ENCODE assay signal across 10 mouse cellular contexts in genomic region chr9:58220218-58220903, GRCm38 (mm10). TPM values are rescaled to one million over a fixed set of nuclear protein-coding genes. Genes with fewer than 3 reads are reported as not detected.
A peak's percentile ranks its signal among the peaks of the same experiment; 100 is the strongest.
DNase-seq lines count a peak whose midpoint lies in the region; ATAC-seq lines count a peak whose summit lies in the region.
"Had no signal": no experiment of that assay in that cellular context is flagged by ENCODE, and none has a peak within 500 bp of the region (broad histone marks: within the 10 kb centered on the region; RNA-seq: fewer than 3 reads in every experiment).

No protein-coding gene starts in this region.

- H3K27ac ChIP-seq in liver, embryonic 11.5 days (ENCODE audit: low read depth, low read length): no peak overlapping the region
- H3K27ac ChIP-seq: heart, embryonic 13.5 days; midbrain, embryonic 12.5 days had no signal

- peaks cover 11% of the 10 kb centered on the region; the same call in 1 of the 2 replicates for H3K36me3 ChIP-seq in liver, embryonic 11.5 days (ENCODE audit: control insufficient read depth, insufficient read depth, low read length)

- no peaks in the 10 kb centered on the region for H3K9me3 ChIP-seq in liver, embryonic 11.5 days (ENCODE audit: control insufficient read depth, low read length)
- H3K9me3 ChIP-seq: heart, embryonic 13.5 days; midbrain, embryonic 12.5 days had no signal

- H3K4me3 ChIP-seq in liver, embryonic 11.5 days (ENCODE audit: low read depth, low read length): no peak overlapping the region
- H3K4me3 ChIP-seq: heart, embryonic 13.5 days; midbrain, embryonic 12.5 days had no signal

- H3K4me2 ChIP-seq in liver, embryonic 11.5 days: no peak overlapping the region
- H3K4me2 ChIP-seq: heart, embryonic 13.5 days; midbrain, embryonic 12.5 days had no signal

- no peaks in the 10 kb centered on the region for H3K4me1 ChIP-seq in liver, embryonic 11.5 days (replicated peaks; ENCODE audit: control insufficient read depth, insufficient read depth, low read length)
- H3K4me1 ChIP-seq: heart, embryonic 13.5 days had no signal

- H3K27me3 ChIP-seq in liver, embryonic 11.5 days (replicated peaks; ENCODE audit: control insufficient read depth, insufficient read depth, low read length): no peaks in the 10 kb centered on the region
- H3K27me3 ChIP-seq: heart, embryonic 13.5 days; midbrain, embryonic 12.5 days had no signal

- 75% methylated on average over 24 of the region's 24 CpGs for WGBS in liver, embryonic 11.5 days

- H3K9ac ChIP-seq in liver, embryonic 11.5 days (ENCODE audit: low read depth, low read length): no peak overlapping the region
- H3K9ac ChIP-seq: heart, embryonic 13.5 days; midbrain, embryonic 12.5 days had no signal

- peak; percentile 61 for DNase-seq in adrenal gland, postnatal 10 days
- no peak for DNase-seq in adrenal gland, postnatal 25 days
- peak; percentile 64 for DNase-seq in liver
- no peak for DNase-seq in liver, embryonic 11.5 days (ENCODE audit: low spot score)
- DNase-seq in adrenal gland, postnatal 36 days: peak; percentile 36 to 73
- DNase-seq in lung, postnatal 14 days: peak; percentile 60

- ATAC-seq in liver, embryonic 11.5 days (replicated peaks; ENCODE audit: low FRiP score): no peak
- peak; percentile 54 for ATAC-seq in erythroid progenitor cell, adult 5-6 weeks (replicated peaks; ENCODE audit: low FRiP score, poor library complexity, severe bottlenecking)
- no peak for ATAC-seq in inflammation-experienced regulatory T-cells, adult 6 months

RNA-seq across cellular contexts. Expression of gene Islr2, which starts 16.2 kb away (rescaled TPM):
- total RNA-seq in adrenal gland, postnatal 10 days (2021): 10 to 100 TPM in 1 of 2 experiments, 1 to 10 TPM in 1; 5.0 to 11.0 TPM
- total RNA-seq in adrenal gland, postnatal 25 days (2021): 0.64 and 1.7 TPM in 2 replicates
- polyA plus RNA-seq in liver, embryonic 11.5 days (2014; fragmentation: Nextera tagmentation; extraction: Ambion mirVana): 0.43 TPM in 1 of 2 replicates, not detected in the other
- total RNA-seq in adrenal gland, postnatal 36 days (2021): 1 to 10 TPM; 2.3 to 3.3 TPM
- total RNA-seq in erythroid progenitor cell, adult 5-6 weeks (2015; ENCODE audit: low replicate concordance): 0.42 TPM in 1 of 2 replicates, not detected in the other
- 0.23 TPM in 1 of 2 replicates, not detected in the other for total RNA-seq in erythroid progenitor cell, adult 5-6 weeks (2017; ENCODE audit: low replicate concordance)
- polyA plus RNA-seq in inflammation-experienced regulatory T-cells, adult 6 months (2017; shearing (Covaris generic)): not detected

RNA-seq across cellular contexts. Expression of gene Islr, which starts 16.3 kb away (rescaled TPM):
- total RNA-seq in adrenal gland, postnatal 10 days (2021): 10 to 100 TPM; 46.5 to 47.1 TPM
- 10.0 and 13.3 TPM in 2 replicates for total RNA-seq in adrenal gland, postnatal 25 days (2021)
- 7.7 and 8.5 TPM in 2 replicates for polyA plus RNA-seq in liver, embryonic 11.5 days (2014; fragmentation: Nextera tagmentation; extraction: Ambion mirVana)
- 10 to 100 TPM; 23.7 to 32.1 TPM for total RNA-seq in adrenal gland, postnatal 36 days (2021)
- total RNA-seq in erythroid progenitor cell, adult 5-6 weeks (2015; ENCODE audit: low replicate concordance): 0.72 TPM in 1 of 2 replicates, not detected in the other
- 0.26 and 0.30 TPM in 2 replicates for total RNA-seq in erythroid progenitor cell, adult 5-6 weeks (2017; ENCODE audit: low replicate concordance)
- 1 to 10 TPM in 1 of 3 experiments, under 1 TPM in 1, not detected in 1; 0.84 to 1.5 TPM for polyA plus RNA-seq in inflammation-experienced regulatory T-cells, adult 6 months (2017; shearing (Covaris generic))

RNA-seq across cellular contexts. Expression of gene Pml, which starts 29.2 kb away (rescaled TPM):
- total RNA-seq in adrenal gland, postnatal 10 days (2021): 10 to 100 TPM; 21.8 to 25.6 TPM
- 23.6 and 35.1 TPM in 2 replicates for total RNA-seq in adrenal gland, postnatal 25 days (2021)
- polyA plus RNA-seq in liver, embryonic 11.5 days (2014; fragmentation: Nextera tagmentation; extraction: Ambion mirVana): 28.3 and 33.2 TPM in 2 replicates
- 10 to 100 TPM; 22.4 to 24.2 TPM for total RNA-seq in adrenal gland, postnatal 36 days (2021)
- 226 and 252 TPM in 2 replicates for total RNA-seq in erythroid progenitor cell, adult 5-6 weeks (2015; ENCODE audit: low replicate concordance)
- 113 and 157 TPM in 2 replicates for total RNA-seq in erythroid progenitor cell, adult 5-6 weeks (2017; ENCODE audit: low replicate concordance)
- polyA plus RNA-seq in inflammation-experienced regulatory T-cells, adult 6 months (2017; shearing (Covaris generic)): 10 to 100 TPM; 40.6 to 53.9 (median 40.9) TPM

RNA-seq across cellular contexts. Expression of gene Stoml1, which starts 32.6 kb away (rescaled TPM):
- total RNA-seq in adrenal gland, postnatal 10 days (2021): 10 to 100 TPM; 14.6 to 22.4 TPM
- 18.2 and 29.6 TPM in 2 replicates for total RNA-seq in adrenal gland, postnatal 25 days (2021)
- 9.7 and 12.9 TPM in 2 replicates for polyA plus RNA-seq in liver, embryonic 11.5 days (2014; fragmentation: Nextera tagmentation; extraction: Ambion mirVana)
- 10 to 100 TPM; 15.7 to 19.2 TPM for total RNA-seq in adrenal gland, postnatal 36 days (2021)
- total RNA-seq in erythroid progenitor cell, adult 5-6 weeks (2015; ENCODE audit: low replicate concordance): 5.0 TPM in 1 of 2 replicates, not detected in the other
- 1.9 and 3.2 TPM in 2 replicates for total RNA-seq in erythroid progenitor cell, adult 5-6 weeks (2017; ENCODE audit: low replicate concordance)
- 10 to 100 TPM; 11.9 to 42.4 (median 32.1) TPM for polyA plus RNA-seq in inflammation-experienced regulatory T-cells, adult 6 months (2017; shearing (Covaris generic))

Comparison
In these comparisons a context has a peak if more than half of its experiments do, and no peak if none do; other contexts are left out.
1. DNase-seq: peak in adrenal gland, postnatal 10 days (single experiment), liver (single experiment), adrenal gland, postnatal 36 days (2 of 2) and lung, postnatal 14 days (single experiment); none in adrenal gland, postnatal 25 days (single experiment) and liver, embryonic 11.5 days (single experiment).